Mouse (Mus musculus) embryonic fibroblast, embryonic 13.5 days (primary cell): ENCODE data around the gene Mmab.

ENCODE experiments used
- CTCF ChIP-seq: IDR thresholded peaks from 2 replicates; pipeline ENCODE4 v1.5.1; 2011; ENCODE audit warnings: mild to moderate bottlenecking, control low read depth, low read length, moderate library complexity, borderline replicate concordance; ENCODE audit not compliant: insufficient read depth
- POLR2A ChIP-seq: IDR thresholded peaks from 2 replicates; pipeline ENCODE4 v1.6.1; 2011; ENCODE audit warnings: low read depth, mild to moderate bottlenecking, control low read depth, low read length, moderate library complexity

DNA sequence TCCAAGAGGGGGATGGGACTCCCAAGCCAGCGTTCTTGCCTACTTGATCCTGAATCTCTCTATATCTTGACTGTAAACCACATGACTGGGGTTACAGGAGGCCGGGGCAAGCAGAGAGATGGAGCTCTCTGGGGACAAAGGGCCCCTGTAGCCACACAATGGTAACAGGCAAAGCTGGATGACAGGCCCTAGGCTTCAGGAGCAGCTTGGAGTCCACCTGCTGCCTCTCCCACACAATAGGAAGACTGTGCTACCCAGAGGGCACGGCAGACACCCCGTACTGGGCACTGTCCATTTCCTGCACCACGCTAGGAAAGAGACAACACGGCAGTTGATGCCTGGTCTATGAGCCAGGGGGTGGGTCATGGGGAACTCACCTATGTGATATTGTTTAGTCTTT lies 45.7 kb upstream of the Mmab start:
- TF ChIP-seq CTCF (no peak), POLR2A (no peak)
